Mouse (Mus musculus): ENCODE data around the gene Tox4.
"Not testable (repeated sequence)": the region's sequence is repeated elsewhere in the genome, so short reads cannot be mapped to it uniquely, and the experiment has no call there.

Gene Tox4

DNA sequence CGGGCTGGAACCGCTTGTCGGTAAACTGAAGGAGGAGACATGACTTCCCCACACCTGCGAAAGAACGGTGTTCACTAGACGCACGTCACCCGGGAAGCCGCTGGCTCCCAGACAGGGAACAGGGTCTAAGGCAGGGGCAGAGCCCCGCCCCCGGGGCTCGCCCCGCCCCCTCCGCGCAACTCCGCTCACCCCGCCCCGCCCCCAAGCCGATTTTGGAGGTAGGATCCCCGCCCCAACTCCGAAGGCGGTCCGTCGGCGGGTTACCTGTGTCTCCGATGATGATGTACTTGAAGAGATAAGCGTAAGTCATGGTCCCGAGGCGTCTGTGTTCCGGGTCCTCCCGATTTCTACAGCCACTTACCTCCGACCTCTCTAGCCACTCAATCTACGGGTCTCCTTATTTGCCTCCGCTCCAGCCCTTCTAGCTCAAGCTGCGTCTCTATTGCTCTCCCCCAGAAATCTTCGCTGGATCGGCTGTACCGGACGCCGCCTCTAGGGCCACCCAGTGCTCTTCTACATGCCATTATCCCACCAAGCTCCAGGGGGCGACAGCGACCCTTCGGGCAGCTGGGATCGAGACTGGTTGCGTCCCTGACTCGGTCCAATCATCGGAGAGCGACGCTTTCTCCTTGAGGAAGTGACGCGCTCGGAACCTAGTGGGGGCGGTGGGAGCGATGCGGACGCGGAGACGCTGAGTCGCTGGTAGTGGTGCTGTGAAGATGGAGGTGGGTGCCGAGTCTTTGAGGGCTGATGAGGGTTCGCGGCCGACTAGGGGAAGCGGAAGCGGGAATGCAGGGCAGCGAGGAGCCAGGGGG, at the start of gene Tox4, which contains the start of gene Rab2b:
Gene Tox4, plus strand, starts transcription at position 215 of the 815 bp plus-strand sequence.
Gene Rab2b, minus strand, starts transcription at position 614 of the 815 bp plus-strand sequence.
- peak; percentile 100 for DNase-seq (ENCODE audit: low read depth)

GRCm38 (mm10) chr14:52232249-52232648, 46.7 kb upstream of the Tox4 start:
- no peak for DNase-seq (ENCODE audit: low read depth)

DNA sequence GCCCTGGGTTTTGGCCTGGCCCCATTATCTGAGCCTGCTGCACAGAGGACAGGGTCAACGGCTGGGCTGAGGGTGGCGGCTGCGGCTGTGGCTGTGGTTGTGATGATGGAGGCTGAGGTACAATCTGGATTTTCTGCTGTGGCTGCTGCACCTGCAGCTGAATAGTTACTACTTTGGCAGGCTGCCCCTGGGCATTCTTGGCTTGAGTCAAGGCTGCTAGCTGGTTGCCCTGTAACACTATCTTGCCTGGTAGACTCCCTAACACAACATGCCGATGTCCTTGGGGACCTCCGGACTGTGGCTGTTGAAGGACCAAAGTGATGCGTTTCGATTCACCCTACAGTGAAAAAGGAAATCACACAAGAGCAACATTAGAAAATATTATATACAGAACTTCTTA, 43.8 kb upstream of the Tox4 start:
- DNase-seq (ENCODE audit: low read depth) = no peak

GRCm38 (mm10) chr14:52236216-52236615, 42.7 kb upstream of the Tox4 start:
- no peak for DNase-seq (ENCODE audit: low read depth)

GRCm38 (mm10) chr14:52244041-52244689, 34.8 kb upstream of the Tox4 start:
- peak; percentile 100 for DNase-seq (ENCODE audit: low read depth)

GRCm38 (mm10) chr14:52244690-52245042, 34.3 kb upstream of the Tox4 start:
- DNase-seq (ENCODE audit: low read depth) = no peak

DNA sequence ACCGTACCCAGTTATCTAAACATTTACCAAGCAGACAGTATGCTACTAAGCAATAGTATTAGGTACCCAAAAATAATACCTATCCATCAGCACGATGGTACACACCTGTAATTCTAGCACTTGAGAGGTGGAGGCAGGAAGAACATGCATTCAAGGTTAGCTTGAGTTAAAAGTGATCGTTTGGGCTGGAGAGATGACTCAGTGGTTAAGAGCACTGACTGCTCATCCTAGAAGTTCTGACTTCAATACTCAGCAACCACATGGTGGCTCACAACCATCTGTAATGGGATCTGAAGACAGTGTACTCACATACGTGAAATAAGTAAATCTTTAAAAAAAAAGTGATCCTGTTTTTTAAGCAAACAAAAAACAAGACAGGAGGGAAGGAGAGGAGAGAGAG, 32.8 kb upstream of the Tox4 start:
- no peak for DNase-seq (ENCODE audit: low read depth)

GRCm38 (mm10) chr14:52256311-52257175, 22.4 kb upstream of the Tox4 start:
- no peak for DNase-seq (ENCODE audit: low read depth)

DNA sequence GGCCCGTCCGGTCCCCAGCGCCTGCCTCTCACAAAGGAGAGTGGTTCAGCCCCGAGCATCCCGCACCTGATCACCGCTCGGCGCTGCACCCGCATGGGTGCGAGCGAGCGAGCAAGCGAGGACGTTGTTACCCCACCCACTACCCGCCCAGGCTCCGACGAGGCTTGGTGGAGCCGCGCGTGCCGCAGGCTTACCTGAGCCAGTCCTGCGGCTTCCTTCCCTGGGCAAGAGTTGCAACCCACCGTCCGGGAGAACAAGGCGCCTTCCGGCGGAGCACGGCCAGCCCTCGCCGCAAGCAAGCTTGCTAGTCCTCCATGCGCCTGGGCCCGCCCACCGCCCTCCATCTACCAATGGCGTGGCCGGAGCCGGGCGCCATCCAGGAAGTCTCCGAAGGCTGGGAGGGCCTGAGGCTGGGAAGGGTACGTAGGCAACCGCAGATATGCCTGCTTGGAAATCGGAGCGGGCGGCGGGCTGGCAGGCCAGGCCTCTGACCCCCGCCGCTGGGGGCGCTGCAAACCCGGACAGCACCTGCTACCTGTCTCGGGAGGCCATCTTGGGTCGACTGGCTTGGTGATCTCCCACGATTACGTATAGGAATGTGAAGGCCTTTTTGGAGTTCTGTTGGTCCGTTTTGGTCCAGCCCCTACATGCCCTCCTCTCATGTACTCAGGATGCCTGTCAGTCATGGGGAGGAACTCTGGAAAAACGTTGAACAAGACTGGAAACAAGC, 21.3 kb upstream of the Tox4 start, which contains the start of gene Chd8:
Gene Chd8, minus strand, starts transcription at position 297 of the 730 bp plus-strand sequence.
- DNase-seq (ENCODE audit: low read depth) = peak; percentile 91

- DNase-seq (ENCODE audit: low read depth) = no peak
Measured at GRCm38 (mm10) chr14:52272781-52273180, 6.2 kb upstream of the Tox4 start.

DNA sequence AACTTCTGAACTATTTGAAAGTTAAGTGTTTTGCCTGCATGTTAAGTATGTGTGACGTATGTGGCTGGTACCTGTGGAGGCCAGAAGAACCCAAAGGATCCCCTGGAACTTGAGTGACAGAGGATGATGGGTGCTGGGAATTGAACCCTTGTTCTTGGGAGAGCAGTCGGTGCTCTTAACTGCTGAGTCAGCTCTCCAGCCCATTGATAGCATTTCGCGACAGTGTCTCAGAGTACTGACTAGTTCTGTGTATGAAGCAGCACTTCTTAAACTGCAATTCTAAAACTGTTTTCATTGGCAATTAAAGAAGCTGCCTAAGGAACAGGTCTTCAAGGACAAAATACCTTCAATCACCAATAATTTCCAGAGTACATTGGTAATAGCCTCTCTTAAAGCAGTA, 1.7 kb upstream of the Tox4 start:
- no peak for DNase-seq (ENCODE audit: low read depth)

GRCm38 (mm10) chr14:52279747-52280120, 788 bp downstream of the Tox4 start:
- DNase-seq (ENCODE audit: low read depth) = no peak

GRCm38 (mm10) chr14:52283629-52284028, 4.7 kb downstream of the Tox4 start:
- DNase-seq (ENCODE audit: low read depth) = no peak

- DNase-seq (ENCODE audit: low read depth) = no peak
Measured at GRCm38 (mm10) chr14:52284191-52284590, 5.2 kb downstream of the Tox4 start.

- DNase-seq (ENCODE audit: low read depth) = no peak
Measured at GRCm38 (mm10) chr14:52295558-52296264, 16.8 kb downstream of the Tox4 start.

- DNase-seq (ENCODE audit: low read depth) = not testable (repeated sequence)
Measured at GRCm38 (mm10) chr14:52303517-52303916, 24.6 kb downstream of the Tox4 start.

DNA sequence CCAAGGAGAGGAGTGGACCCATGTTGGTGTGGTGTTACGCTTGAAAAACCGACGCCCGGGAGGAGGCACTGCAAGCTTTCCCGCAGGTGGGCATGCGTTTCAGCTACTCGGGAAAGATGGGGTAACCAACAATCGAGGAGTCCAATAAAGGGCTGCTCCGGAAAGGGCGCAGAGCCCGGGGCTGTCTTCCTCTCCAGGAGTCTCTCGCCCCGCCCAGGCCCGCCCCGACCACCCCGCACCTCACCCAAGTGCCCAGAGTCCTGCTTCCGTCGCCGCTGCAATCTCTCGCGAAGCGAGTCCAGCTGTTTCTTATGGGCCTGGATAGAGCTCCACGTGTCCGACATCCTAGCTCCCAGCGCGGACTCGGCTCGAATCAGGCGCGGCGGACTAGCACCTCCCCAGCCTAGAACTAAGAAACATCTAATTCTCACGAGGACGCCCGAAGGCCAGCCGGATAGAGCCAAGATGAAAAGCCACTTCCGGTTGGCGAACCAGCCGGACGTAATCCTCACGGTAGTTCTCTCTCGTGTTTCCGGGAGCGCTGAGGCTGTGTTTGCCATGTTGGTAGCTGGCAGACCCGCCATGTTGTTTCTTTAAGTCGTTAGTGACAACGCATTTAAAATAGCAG, 25.8 kb downstream of the Tox4 start, which contains the start of gene Mettl3:
Gene Mettl3, minus strand, starts transcription at position 485 of the 628 bp plus-strand sequence.
- DNase-seq (ENCODE audit: low read depth) = peak; percentile 90

- DNase-seq (ENCODE audit: low read depth) = no peak
Measured at GRCm38 (mm10) chr14:52306100-52306499, 27.2 kb downstream of the Tox4 start.

DNA sequence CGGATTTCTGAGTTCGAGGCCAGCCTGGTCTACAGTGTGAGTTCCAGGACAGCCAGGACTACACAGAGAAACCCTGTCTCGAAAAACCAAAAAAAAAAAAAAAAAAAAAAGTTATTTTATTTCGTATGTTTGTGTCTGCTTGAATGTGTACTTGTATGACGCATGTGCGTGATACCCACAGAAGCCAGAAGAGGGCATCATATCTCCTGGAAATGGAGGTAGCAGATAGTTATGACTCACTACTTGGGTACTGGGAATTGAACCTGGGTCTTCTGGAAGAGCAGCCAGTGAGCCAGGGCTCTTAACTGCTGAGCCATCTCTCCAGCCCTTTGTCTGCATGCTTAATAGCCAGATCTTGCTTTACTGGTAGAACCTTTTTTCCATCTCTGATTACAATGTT, 31.4 kb downstream of the Tox4 start:
- DNase-seq (ENCODE audit: low read depth) = not testable (repeated sequence)

DNA sequence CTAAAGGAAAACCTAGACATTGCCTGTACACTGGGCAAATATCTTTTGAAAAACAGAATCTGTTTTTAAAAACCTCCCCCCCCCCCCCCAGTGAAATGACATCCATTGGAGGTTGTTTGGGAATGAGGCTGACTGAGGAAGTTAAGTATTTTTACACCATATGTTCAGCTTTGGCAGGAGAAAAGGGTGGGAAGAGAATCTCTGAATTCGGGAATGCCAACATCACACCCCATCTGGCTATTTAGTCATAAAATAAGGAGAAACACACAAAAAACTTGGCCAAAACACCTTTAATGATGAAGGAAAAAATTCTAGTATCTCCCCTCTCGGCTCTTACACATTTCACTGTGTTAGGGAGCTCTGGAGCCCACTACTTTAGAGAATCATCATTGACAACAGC, 32.0 kb downstream of the Tox4 start:
- DNase-seq (ENCODE audit: low read depth) = no peak
